Comparison of ENCODE assay signal across 14 mouse cellular contexts in genomic region chr10:4732328-4732727, GRCm38 (mm10).
"Had no signal": no experiment of that assay in that cellular context is flagged by ENCODE, and none has a peak within 500 bp of the region (broad histone marks: within the 10 kb centered on the region; RNA-seq: fewer than 3 reads in every experiment).

No protein-coding gene starts in this region.

- H3K27me3 ChIP-seq: liver, embryonic 12.5 days; neural tube, embryonic 12.5 days had no signal

- H3K27ac ChIP-seq: kidney, postnatal 0 days; limb, embryonic 12.5 days; liver, embryonic 12.5 days; midbrain, embryonic 10.5 days; neural tube, embryonic 12.5 days; stomach, postnatal 0 days had no signal

- ATAC-seq: liver, embryonic 12.5 days had no signal

- H3K9ac ChIP-seq: limb, embryonic 12.5 days; liver, embryonic 12.5 days; lung, embryonic 14.5 days; neural tube, embryonic 12.5 days had no signal

- H3K4me3 ChIP-seq: limb, embryonic 12.5 days; liver, embryonic 12.5 days; midbrain, embryonic 10.5 days; neural tube, embryonic 12.5 days had no signal

- H3K4me2 ChIP-seq: limb, embryonic 12.5 days; liver, embryonic 12.5 days; lung, embryonic 14.5 days; neural tube, embryonic 12.5 days had no signal

- H3K4me1 ChIP-seq: liver, embryonic 12.5 days; midbrain, embryonic 10.5 days had no signal

- H3K9me3 ChIP-seq: limb, embryonic 12.5 days; liver, embryonic 12.5 days; midbrain, embryonic 10.5 days; neural tube, embryonic 12.5 days had no signal

- DNase-seq: kidney, postnatal 36 days; layer of hippocampus, adult 9-11 months; layer of hippocampus, postnatal 36 days; lung, embryonic 14.5 days; lung, postnatal 10 days; lung, postnatal 4 days; midbrain, embryonic 14.5 days; thymus, postnatal 14 days had no signal

- H3K36me3 ChIP-seq: limb, embryonic 12.5 days; liver, embryonic 12.5 days; midbrain, embryonic 10.5 days; neural tube, embryonic 12.5 days had no signal
